Mouse (Mus musculus) lung, embryonic 16.5 days (tissue): Measurements from ENCODE around the gene Adssl1. TPM values are rescaled to one million over a fixed set of nuclear protein-coding genes. Genes with fewer than 3 reads are reported as not detected.
A peak's percentile ranks its signal among the peaks of the same experiment; 100 is the strongest.

Experiments
- ATAC-seq: fragments of 200-750 bp; cut with Nextera tagmentation; 2 replicates; pipeline ENCODE4 v1.8.0; 2017; ENCODE audit warnings: low read depth, mild to moderate bottlenecking, moderate library complexity
- H3K27ac ChIP-seq: fragments of 300-500 bp; sonication (generic); 2 replicates; pipeline ENCODE4 v1.5.1; 2014; ENCODE audit warnings: mild to moderate bottlenecking, control low read depth, low read length
- H3K27me3 ChIP-seq: fragments of 300-500 bp; sonication (generic); 2 replicates; pipeline ENCODE4 v1.6.1; 2014; ENCODE audit warnings: low read depth, low read length, mixed read lengths; ENCODE audit not compliant: control insufficient read depth, insufficient read depth
- H3K36me3 ChIP-seq: fragments of 300-500 bp; sonication (generic); 2 replicates; pipeline ENCODE4 v1.6.1; 2014; ENCODE audit warnings: low read length; ENCODE audit not compliant: control insufficient read depth, insufficient read depth
- H3K4me1 ChIP-seq: fragments of 300-500 bp; sonication (generic); replicated peaks from 2 replicates; pipeline ENCODE4 v1.6.1; 2014; ENCODE audit warnings: low read length, mixed read lengths; ENCODE audit not compliant: control insufficient read depth, insufficient read depth
- H3K4me2 ChIP-seq: fragments of 300-500 bp; sonication (generic); 2 replicates; pipeline ENCODE4 v1.6.1; 2014; ENCODE audit warnings: low read depth, low read length, control low read depth
- H3K4me3 ChIP-seq: fragments of 300-500 bp; sonication (generic); 2 replicates; pipeline ENCODE4 v1.5.1; 2014; ENCODE audit warnings: mild to moderate bottlenecking, low read length, control low read depth
- H3K9ac ChIP-seq: fragments of 300-500 bp; sonication (generic); 2 replicates; pipeline ENCODE4 v1.6.1; 2014; ENCODE audit warnings: low read length, control low read depth
- H3K9me3 ChIP-seq: fragments of 300-500 bp; sonication (generic); 2 replicates; pipeline ENCODE4 v1.6.1; 2016; ENCODE audit warnings: low read length; ENCODE audit not compliant: control insufficient read depth
- WGBS: fragments of 180-500 bp; shearing (Covaris S2); extraction: QIAGEN DNeasy Blood & Tissue Kit; methylation state at CpG from one replicate; pipeline ENCODE4 v1.1.7; 2014; 5-methylcytosine and 5-hydroxymethylcytosine counted together
- polyA plus RNA-seq: library from polyadenylated mRNA; unstranded; fragments of >200 nt; fragmentation: Nextera tagmentation; extraction: Ambion mirVana; gene quantifications from 2 replicates; pipeline ENCODE4 v1.2.1, GENCODE M21; 2015

Adssl1 gene
- polyA plus RNA-seq, 1 experiment from 2014 or later: 9.4 TPM

DNA sequence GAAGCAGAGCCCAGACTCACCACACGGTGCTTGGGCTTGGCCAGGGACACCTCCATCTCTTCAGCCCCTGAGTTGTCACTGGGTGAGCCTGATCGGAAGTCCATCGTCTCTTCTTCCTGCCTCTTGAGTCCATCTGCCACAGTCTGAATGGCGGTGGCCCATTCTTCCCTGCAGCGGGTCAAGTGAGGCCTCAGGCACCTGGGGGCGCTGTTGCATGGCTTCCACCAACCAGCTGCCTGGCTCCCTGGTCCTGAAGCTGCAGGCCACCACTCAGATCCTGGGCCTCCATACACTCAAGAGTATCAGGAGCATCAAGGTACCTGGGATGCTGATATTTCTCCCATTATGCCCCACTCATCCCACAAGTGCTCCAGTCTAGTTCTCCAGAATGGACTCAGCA lies 39.3 kb downstream of the Adssl1 start:
- H3K4me2 ChIP-seq: no peak overlapping the region
- 71% methylated on average over 6 of the region's 6 CpGs for WGBS
- no peak for ATAC-seq

DNA sequence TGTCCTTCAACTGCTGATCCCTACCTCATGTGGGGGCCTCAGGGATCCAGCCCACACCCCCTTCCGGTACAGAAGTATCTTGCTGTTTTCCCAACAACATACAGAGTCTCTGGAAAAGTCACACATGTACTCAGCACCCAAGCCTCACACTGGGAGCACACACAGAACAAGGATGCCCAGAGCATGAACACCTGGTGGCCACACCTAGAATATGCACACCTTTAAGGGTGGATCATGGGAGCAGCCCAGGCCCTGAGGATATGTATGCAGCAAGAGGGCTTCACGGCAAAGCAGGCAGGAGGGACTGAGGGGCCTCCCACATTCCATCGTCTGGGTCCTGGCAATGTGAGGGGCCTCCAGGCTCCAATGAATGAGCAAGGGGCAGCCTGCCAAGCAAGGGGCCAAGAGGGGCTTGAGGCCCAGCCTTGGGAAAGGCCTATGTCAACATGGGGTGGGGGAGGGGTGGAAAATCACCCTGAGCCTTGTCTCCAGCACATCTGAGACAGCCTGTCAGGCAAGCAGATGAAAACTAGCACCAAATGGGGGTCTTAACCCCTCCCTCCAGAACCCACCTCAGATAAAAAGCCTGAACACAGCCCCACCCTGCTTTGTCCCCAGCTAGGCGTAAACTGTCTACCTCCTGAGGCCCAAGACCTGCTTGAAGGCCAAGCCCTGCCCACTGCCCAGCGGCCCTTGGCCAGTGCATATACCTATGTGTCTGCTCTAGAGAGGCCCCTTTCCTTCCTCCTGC lies 40.9 kb downstream of the Adssl1 start:
- Histone ChIP-seq H3K9ac (peak overlapping the region; percentile 36), H3K4me1 (peaks cover 62% of the 10 kb centered on the region), H3K4me2 (peak overlapping the region; percentile 40), H3K36me3 (peaks cover 37% of the 10 kb centered on the region), H3K9me3 (no peaks in the 10 kb centered on the region), H3K27me3 (no peaks in the 10 kb centered on the region), H3K27ac (peak overlapping the region; percentile 95), H3K4me3 (no peak overlapping the region; the same call in 1 of the 2 replicates)
- ATAC-seq: peak; percentile 84
- whole genome bisulfite sequencing: 13% methylated on average over 5 of the region's 5 CpGs

More for the DNA sequence above, 39.3 kb downstream of the Adssl1 start:
- H3K4me3 ChIP-seq: no peak overlapping the region
- H3K9me3 ChIP-seq: no peaks in the 10 kb centered on the region
- peaks cover 53% of the 10 kb centered on the region for H3K36me3 ChIP-seq
- no peak overlapping the region for H3K27ac ChIP-seq
- H3K27me3 ChIP-seq: no peaks in the 10 kb centered on the region
- peaks cover 47% of the 10 kb centered on the region for H3K4me1 ChIP-seq
- no peak overlapping the region for H3K9ac ChIP-seq

DNA sequence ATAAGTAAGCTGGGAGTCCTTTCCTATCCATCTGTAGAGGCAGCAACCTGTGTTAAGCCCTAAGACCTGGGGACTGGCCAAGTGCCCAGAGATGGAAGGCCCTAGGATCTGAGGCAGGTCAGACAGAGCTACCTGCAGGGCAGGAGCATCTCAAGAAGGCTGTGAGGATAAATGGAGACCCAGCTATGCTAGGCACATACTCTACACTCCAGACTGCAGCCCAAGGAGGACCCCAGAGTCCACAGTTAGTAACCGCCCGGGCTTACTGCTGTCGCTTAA lies 41.4 kb downstream of the Adssl1 start:
- Histone ChIP-seq H3K36me3 (peaks cover 32% of the 10 kb centered on the region), H3K4me1 (peaks cover 68% of the 10 kb centered on the region), H3K27me3 (no peaks in the 10 kb centered on the region), H3K27ac (peak overlapping the region; percentile 95), H3K4me3 (no peak overlapping the region; the same call in 1 of the 2 replicates), H3K9ac (peak overlapping the region; percentile 36), H3K4me2 (peak overlapping the region; percentile 40; the same call in 1 of the 2 replicates), H3K9me3 (no peaks in the 10 kb centered on the region)
- WGBS: 47% methylated on average over 3 of the region's 3 CpGs
- no peak for ATAC-seq

DNA sequence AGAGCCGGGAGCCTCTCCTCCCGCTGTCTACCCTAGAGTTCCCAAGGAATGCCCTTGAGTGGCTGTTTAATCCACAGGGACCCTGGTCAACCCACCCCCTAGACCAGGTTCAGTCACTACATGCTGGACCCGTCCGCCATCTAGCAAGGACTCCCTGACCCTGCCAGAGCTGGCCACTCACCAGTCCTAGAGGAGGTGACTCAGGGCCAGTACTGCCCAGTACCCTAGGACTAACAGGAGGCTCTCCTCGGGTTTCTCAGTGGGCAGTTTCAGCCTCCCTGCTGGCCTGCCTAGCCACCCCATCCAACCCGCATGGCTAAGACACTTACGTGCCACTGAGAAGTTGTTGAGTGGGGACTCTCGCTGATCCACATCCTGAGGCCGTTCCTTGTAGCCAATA lies 42.0 kb downstream of the Adssl1 start:
- ATAC-seq: no peak
- H3K4me2 ChIP-seq: no peak overlapping the region
- H3K4me1 ChIP-seq: peaks cover 73% of the 10 kb centered on the region
- 50% methylated on average over 9 of the region's 9 CpGs for WGBS
- H3K27ac ChIP-seq: peak overlapping the region; percentile 95
- no peak overlapping the region for H3K4me3 ChIP-seq
- H3K9me3 ChIP-seq: no peaks in the 10 kb centered on the region
- H3K27me3 ChIP-seq: no peaks in the 10 kb centered on the region
- peaks cover 26% of the 10 kb centered on the region for H3K36me3 ChIP-seq
- 0 out of 2 replicates have a peak overlapping the region, but pooled peaks have one; percentile 21 for H3K9ac ChIP-seq

DNA sequence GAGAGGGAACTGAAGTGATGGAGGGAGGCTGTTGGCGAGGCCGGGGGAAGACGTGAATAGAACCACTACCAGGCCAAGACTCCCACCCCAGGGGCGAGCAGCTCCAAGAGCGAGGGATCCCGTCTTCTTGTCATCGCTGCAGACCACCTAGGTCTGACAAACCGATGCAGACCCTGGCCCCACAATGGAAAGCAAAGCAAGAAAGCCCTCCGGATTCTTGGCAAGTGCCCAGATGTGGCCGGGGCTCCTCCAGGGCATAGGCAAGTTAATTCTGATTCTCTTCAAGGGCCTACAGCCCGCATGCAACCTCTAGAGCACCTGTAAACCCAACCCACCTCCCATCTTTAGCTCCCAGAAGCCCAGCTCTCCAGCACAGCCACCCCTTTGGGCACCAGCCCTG lies 43.5 kb downstream of the Adssl1 start:
- Histone ChIP-seq H3K4me3 (no peak overlapping the region), H3K27ac (peak overlapping the region; percentile 93), H3K27me3 (no peaks in the 10 kb centered on the region), H3K36me3 (peaks cover 12% of the 10 kb centered on the region), H3K9ac (0 out of 2 replicates have a peak overlapping the region, but pooled peaks have one; percentile 0), H3K4me2 (no peak overlapping the region), H3K9me3 (no peaks in the 10 kb centered on the region), H3K4me1 (peaks cover 86% of the 10 kb centered on the region)
- 62% methylated on average over 11 of the region's 11 CpGs for WGBS
- ATAC-seq: no peak

DNA sequence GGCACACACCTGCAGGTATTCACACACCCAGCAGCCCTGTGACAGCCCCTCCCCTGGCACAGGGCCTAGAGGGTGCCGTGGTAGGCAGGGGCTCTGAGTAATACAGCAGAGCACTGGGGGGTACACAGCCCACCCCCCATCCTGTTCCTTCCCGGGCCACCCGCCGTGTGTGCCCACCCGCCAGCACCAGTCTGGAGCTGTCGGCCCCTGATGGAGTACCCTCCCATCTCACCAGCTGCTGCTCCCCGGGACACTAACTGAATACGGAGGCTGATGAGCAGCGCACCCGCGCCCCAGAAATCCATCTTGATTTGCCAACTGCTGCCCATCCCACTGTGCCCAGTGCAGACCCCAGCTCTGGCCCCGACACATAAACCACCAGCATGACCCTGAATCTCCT lies 43.9 kb downstream of the Adssl1 start:
- whole genome bisulfite sequencing: 75% methylated on average over 12 of the region's 12 CpGs
- no peak overlapping the region for H3K4me2 ChIP-seq
- no peak overlapping the region for H3K4me3 ChIP-seq
- ATAC-seq: no peak
- H3K36me3 ChIP-seq: peaks cover 10% of the 10 kb centered on the region
- H3K9ac ChIP-seq: 0 out of 2 replicates have a peak overlapping the region, but pooled peaks have one; percentile 17
- peaks cover 87% of the 10 kb centered on the region for H3K4me1 ChIP-seq
- H3K27me3 ChIP-seq: no peaks in the 10 kb centered on the region
- H3K27ac ChIP-seq: peak overlapping the region; percentile 93
- no peaks in the 10 kb centered on the region for H3K9me3 ChIP-seq

DNA sequence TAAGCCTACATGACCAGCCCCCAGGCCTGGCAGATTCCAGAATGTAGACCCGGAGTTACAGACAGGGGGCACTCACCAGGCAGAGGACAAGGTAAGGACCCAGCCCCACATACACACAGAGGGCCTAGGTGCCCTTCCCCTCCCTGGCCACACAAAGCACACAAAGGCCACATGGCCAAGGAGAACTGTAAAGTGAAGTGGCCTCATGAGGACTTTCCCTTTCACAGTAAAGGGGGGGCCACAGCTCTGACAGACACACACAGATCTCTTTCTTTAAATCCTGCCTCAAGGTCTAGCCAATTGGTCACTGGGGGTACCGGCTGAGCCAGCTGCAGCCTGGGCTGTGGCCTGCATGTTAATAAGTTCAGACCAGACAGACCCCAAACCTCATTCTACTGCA lies 44.3 kb downstream of the Adssl1 start:
- H3K27ac ChIP-seq: peak overlapping the region; percentile 93
- no peak overlapping the region; the same call in 1 of the 2 replicates for H3K4me2 ChIP-seq
- WGBS: 47% methylated on average over 2 of the region's 2 CpGs
- peaks cover 10% of the 10 kb centered on the region for H3K36me3 ChIP-seq
- H3K4me3 ChIP-seq: no peak overlapping the region
- peaks cover 89% of the 10 kb centered on the region for H3K4me1 ChIP-seq
- H3K27me3 ChIP-seq: no peaks in the 10 kb centered on the region
- ATAC-seq: no peak
- no peaks in the 10 kb centered on the region for H3K9me3 ChIP-seq
- 0 out of 2 replicates have a peak overlapping the region, but pooled peaks have one; percentile 17 for H3K9ac ChIP-seq

DNA sequence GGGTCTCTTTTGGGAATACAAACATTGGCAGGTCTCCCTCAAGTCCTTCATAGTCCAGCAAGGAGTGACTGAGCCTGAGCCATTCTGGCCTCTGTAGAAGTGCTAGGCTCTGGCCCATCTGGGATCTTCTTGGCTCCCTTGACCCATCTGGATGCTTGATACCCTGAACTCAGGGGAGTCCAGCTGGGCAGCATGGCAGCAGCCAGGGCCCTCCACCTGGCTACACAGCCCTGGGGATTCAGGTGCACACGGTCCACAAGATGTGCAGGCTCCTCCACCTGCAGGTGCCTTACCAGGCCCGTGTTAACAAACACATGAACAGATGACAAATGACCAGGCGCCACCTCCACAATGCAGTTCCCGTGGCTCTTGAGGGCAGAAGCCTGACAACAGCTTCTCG lies 44.8 kb downstream of the Adssl1 start:
- Histone ChIP-seq H3K36me3 (peaks cover 12% of the 10 kb centered on the region), H3K9me3 (no peaks in the 10 kb centered on the region), H3K4me3 (no peak overlapping the region), H3K4me2 (peak overlapping the region; percentile 23; the same call in 1 of the 2 replicates), H3K27ac (peak overlapping the region; percentile 93), H3K4me1 (peaks cover 90% of the 10 kb centered on the region), H3K27me3 (no peaks in the 10 kb centered on the region), H3K9ac (peak overlapping the region; percentile 54)
- no peak for ATAC-seq
- 29% methylated on average over 5 of the region's 5 CpGs for WGBS

DNA sequence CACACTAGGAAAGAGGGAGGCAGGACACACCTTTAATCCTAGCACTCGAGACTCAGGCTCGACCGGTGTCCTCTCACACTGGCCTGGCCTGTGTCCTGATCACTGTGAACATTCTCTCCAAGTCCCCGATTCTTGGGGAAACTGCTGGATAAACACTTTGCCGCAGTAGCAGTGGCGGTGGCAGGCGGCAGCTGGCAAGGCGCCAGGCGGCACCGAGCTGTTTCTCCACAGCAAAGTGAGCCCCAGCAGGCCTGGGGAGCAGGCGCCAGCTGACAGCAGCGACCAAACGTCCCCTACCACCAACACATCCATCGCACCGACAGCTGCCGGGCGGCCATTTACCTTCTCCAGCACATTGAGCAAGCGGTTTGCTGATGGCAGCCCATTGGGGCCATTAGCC lies 45.6 kb downstream of the Adssl1 start:
- peak overlapping the region; percentile 30 for H3K4me2 ChIP-seq
- H3K27ac ChIP-seq: peak overlapping the region; percentile 93
- peak overlapping the region; percentile 54 for H3K9ac ChIP-seq
- no peaks in the 10 kb centered on the region for H3K27me3 ChIP-seq
- peaks cover 82% of the 10 kb centered on the region for H3K4me1 ChIP-seq
- peaks cover 16% of the 10 kb centered on the region for H3K36me3 ChIP-seq
- H3K9me3 ChIP-seq: no peaks in the 10 kb centered on the region
- peak; percentile 57 for ATAC-seq
- no peak overlapping the region for H3K4me3 ChIP-seq
- 12% methylated on average over 18 of the region's 18 CpGs for WGBS
